Mouse (Mus musculus): Measurements from ENCODE around the gene Prdm5.
A peak's percentile ranks its signal among the peaks of the same experiment; 100 is the strongest.

The Prdm5 gene

DNA sequence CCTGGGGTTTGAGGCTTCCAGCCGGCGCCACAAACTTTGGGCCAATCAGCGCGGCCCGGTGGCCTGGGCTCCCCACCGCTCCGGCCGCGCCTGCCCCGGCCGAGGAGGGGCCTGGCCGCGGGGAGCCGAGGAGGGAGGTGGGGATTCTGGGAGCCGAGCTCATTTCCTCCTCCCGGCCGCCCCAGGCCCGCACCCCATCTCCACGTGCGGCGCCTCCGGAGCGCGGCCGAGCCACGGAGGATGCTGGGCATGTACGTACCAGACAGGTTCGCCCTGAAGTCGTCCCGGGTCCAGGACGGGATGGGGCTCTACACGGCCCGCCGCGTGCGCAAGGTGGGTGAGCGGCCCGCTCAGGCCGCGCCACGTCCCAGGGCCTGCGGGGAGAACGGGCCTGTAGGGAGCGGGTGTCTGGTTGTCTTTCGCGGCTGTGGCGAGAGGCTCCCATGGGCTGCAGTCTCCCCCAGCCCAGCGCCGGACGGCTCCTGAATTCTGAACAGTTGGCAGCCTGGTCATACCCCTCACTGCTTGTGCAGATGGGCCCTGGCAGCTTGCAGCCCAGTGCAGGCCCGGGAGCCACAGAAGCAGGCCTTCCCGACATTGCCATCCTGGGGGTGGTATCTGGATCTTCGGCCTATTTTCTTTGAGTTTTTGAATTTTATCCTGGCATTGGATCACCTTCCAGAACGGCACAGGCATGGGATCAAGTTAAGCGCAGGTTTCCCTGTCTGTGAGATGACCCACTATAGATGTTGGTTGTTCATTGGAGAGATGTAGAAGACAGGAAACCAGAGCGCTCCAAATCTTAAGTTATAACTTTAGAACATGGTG, at the start of gene Prdm5:
Gene Prdm5 (plus strand): TSS at position 128 of the 828 bp plus-strand sequence.
- DNase-seq = peak; percentile 98

DNA sequence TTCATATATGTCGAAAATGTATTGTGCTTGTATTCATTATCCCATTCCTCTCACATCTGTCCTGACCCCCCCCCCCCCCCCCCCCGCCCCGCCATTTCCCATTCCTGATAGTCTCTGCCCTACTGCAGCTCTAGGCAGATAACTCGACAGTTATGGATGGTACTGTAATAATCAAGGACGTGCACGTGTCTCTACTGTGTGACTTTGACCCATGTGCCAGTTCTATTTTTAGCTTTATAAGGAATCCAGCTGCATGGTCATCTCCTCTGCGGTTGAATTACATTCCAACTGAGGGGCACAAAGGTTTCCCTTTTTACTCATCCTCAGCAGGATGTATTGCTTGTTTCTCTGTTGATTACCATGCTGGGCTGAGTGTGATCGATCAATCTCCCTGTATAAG, 39.3 kb upstream of the Prdm5 start:
- peak; percentile 91 for DNase-seq

DNA sequence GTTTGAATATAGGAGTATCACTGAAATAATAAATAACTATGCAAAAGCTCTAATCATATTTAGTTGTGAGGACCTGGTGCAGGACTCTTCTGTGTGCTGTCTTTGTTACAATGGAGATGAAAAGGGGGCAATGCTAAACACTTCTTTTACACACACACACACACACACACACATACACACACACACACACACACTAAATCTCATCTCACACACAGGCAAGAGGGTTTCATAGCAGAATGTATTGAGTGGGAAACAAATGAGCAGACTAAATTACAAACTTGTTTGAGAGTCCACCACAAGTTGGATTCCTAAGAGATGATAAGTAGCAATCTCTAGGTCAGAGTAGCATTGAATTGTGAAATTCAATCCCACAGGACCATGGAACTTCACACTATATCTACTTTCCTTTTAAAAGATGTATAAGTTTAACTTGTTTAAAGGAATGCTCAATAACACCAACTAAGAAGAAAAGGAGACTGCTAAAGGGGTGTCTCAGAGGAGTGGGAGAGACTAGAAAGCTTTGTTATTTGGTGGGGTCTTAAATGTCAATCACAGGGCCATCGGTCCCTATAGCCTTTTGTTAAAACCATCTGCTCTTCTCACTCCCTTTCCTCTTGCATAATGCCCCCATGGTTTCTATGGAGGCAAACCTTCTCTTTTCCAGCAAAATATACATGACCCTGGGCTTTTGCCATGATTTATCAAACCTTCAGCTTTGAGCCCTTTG, 35.5 kb upstream of the Prdm5 start:
- no peak for DNase-seq

DNA sequence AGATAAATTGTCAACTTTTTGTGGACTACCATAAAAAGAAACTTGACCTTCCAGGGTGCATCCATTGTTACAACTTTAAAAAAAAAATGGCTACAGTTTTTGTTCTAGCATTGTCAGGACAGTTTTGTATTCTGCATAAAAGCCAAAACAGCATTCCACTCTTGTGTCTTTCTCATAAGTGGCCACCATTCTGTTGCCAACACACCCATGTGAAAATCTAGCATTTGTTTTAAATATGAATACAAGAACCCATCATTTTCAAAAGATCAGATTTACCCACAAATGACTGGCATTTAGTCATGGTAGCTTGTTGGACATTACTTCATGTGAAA, 35.0 kb upstream of the Prdm5 start:
- DNase-seq = no peak

DNA sequence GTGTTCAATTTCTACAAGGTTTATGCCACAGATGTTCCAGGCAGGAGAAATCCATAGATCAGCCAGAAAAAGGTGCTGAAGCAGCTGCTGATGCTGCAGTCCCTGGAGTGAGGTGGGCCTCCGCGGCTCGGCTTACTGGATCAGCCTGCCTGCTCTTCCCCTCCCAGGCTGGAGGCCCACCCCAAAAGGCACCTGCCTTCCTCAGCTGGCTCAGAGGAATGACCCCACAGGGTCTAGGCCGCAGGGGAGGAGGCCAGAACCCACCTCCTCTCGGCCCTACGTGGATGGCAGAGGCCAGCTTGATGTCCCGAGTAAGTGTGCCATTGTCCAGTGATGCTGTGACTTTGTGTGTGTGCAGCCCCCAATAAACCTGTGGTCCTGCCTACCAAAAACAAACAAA, 20.6 kb upstream of the Prdm5 start:
- no peak for DNase-seq

DNA sequence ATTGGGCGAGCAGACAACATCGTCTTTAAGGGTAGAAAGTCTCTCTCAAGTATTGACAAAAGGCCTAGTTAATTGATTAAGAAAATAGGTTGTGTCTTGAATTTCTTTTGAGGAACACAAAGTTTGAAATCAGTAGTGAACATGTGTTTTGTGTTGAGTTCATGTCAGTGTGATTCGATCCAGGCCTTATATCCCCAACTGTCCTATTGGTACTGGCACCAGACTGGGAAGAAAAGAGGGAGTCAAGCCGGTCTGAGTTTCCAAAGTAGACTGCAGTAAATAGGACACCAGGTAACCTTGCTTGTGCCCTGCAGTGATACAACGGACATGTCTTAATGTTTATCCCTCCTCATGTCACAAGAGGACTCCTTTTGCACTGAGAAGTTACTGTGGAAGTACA, 19.6 kb upstream of the Prdm5 start:
- DNase-seq = no peak

DNA sequence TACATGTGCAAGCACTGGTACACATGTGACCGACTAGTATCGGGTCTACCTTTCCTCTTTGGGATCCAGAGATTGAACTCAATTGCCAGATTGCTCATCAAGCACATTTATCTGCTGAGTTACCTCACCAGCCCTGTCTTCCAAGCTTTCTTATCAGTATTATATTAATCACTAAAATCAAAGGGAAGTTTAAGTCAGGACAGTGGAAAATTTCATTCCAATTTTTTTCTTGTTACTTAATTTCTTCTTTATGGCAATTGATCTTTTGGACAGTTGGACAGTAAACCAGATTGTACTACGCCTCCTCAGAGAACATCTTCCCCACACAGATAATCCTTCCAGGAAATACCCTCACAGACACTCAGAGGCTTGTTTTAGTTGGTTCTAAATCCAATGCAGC, 18.7 kb upstream of the Prdm5 start:
- DNase-seq = no peak

DNA sequence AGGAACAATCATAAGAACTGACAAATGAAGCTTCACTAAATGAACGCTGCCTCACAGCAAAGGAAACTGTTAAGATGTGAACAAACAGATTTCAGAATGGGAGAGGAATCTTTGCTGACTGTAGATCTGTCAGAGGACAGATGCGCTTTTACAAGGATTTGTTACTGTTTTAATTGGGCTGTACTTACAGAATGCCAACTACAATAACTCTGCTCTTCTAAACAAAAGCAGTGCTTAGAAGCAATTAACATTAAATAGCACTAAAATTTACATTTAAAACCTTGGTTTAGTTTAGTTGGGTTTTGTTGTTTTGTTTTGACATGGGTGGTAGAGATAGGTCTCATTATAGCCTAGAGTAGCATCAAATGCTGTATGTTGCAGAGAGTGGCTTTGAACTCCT, 14.3 kb upstream of the Prdm5 start:
- DNase-seq = no peak

DNA sequence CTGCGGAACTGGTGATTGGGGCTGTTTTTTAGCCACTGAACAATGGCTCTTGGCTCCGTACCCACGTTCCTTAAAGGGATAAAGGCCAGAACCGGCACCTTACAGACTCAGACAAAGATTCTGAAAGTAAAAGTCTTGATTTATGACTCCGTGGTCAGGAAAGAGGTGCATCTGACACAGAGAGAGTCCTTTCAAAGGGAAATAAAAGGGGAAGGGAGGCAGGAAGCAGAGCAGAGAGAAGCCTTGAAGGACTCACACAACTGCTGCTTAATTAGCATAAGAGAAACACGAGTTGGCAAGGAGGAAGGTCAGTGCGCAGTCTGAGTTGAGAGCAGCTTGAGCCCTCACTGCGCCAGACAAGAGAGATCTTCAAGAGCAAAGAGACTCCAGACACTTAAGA, 13.7 kb upstream of the Prdm5 start:
- DNase-seq = peak; percentile 93

DNA sequence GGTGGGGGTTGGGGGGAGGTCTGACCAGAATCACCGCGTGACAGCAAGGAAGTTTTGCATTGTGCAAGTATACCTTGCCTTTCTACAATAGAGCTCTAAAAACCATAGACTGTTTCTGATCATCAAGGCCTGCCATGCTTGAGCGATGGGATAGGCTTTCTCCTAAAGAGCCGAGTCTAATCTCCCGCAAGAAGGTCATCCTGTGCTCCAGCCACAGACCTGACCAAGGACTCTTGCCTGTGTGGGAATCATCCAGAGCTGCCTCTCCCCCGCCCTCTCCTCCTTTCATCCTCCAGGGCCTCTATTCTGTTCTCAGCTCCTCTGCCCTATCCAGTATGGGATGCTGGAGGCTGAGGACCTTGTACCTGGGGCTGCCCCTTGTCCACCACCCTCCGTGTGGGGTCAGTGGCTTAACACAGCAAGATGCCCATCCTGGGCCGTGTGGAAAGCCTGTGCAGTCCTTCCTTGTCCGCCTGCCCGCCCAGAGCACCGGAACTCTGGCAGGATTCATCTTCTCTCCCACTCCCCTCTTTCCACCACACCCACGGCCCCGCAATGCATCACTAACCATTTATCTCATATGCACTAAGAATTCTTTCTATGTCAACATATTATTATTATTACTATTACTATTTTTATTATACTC, 12.9 kb upstream of the Prdm5 start:
- no peak for DNase-seq

DNA sequence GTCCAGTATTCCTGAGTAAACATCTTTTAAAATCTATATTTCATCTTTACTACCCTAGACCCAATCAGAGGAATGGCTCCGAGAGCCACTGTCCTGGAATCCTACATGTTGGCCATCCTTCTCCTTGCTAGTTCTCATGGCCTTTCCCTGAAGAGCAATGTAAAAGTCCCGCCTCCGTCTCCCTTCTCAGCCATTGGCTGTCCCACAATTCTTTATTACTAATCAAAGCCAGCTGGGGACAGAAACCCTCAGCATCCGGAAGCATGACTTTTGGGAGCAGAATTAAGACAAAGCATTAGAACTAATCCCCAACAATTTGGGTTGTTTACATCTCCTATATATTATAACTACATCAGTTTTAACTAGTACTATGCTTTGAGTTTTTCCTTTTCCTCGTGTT, 10.9 kb upstream of the Prdm5 start:
- DNase-seq = no peak

DNA sequence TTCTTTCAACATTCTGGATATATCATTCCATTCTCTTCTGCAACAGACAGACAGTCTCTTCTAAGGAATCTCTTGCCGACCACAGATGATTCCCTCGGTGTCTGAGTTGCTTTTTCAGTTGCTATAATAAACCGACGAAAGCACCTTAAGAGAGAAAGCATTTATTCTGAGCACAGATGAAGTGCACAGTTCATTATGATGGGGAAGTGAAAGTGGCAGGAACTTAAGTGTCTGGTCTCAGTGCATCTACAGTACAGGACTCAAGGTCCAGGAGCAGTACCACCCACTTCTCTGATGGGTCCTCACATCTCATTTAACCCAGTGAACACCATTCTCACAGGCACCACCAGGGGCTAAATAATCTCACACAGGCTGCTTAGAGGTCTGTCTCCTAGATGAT, 5.2 kb upstream of the Prdm5 start:
- peak; percentile 52 for DNase-seq

DNA sequence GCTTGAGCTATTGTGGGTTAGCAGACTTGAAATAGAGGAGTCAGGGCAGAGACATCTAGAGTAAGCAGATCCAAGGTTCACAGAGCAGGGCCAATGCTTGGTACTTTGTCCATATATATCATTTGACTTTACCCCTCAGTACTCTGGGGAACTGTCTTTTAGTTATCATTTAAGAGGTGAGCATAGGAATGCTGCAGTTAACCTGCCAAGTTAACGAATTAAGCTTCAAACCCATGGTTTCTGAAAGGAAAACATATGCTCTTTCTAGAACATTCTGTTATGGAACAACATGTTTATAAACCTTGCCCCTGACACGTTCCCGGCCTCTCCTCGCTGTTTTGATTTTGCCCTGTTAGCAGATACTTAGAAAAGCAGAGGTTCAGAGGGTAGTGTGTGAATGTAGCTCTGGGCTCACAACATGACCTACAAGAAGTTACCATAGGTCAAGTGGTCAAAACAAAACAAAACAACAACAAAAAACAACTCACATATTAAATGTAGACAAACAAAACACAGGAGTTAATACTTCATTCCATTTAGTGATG, 973 bp downstream of the Prdm5 start:
- no peak for DNase-seq

DNA sequence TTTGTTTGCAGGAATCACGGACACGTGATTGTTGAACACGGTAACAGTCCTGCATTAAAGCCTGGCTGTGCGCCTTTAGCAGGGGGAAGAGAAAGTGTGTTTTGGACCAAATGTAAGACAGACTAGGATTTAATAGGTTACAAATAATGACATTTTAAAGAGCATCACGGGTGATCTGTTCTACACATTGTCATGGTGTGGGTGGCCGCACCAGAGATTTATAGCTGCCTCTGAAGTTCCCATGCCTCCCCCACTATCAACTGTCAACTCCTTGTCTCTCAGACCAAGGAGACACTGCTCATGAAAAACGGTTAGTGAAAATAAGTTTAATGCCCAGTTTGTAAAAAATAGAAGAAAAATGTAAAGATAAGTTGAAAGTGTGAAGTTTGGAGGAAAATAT, 2.7 kb downstream of the Prdm5 start:
- peak; percentile 48 for DNase-seq

DNA sequence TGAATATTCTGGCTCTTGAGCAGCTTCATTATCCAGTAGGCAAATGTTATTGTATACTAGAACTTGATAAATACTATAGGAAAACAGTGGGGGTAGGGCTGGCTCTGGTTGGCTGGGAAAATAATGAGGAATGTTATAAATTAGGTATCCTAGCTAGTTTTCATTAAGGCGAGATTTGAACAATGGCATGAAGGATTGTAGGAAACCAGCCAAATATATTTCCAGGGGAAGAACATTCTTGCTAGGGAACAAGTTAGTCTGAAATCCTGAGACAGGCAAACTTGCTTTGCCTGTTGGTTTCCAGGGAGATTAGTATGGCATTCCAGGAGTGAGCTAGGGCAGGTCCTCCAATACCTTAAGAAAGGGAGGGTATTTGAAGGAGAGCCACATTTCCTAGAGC, 4.9 kb downstream of the Prdm5 start:
- DNase-seq = no peak

DNA sequence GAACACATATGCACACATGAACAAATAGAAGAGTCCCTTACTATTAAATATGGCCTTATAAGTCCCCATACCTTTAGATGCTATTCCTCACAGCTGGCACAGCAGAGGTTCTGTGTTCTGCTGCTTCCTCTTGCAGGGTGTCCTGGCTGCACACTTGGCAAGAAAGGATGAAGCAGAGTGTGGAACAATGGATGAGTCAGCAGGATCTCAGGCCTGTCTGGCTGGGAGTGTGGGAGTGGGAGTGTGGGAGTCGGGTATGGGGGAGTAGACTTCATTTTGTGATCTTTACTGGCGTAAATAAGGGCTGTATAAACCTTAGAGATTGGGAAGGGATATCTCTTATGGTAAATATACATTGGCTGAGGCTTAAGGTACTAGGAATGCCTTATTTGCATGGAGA, 14.1 kb downstream of the Prdm5 start:
- DNase-seq = no peak

DNA sequence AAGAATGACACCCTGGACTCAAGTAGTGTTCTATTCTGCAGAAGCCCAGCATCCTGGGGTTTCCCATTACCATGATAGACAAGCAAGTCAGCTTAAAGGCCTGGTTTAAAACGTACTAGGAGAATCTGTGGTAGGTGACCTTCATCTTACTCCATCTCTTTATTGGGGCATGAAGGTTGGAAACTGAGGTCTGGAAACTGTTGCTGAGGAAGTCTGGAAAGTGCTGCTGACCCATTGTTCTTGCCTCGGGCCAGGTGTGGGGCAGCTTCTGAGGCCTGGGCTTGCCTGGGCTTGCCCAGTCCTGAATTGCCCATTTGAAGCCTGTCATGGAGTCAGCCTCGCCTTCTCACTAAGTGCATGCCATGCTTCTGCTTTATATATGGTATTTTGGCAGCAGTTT, 17.8 kb downstream of the Prdm5 start:
- no peak for DNase-seq

DNA sequence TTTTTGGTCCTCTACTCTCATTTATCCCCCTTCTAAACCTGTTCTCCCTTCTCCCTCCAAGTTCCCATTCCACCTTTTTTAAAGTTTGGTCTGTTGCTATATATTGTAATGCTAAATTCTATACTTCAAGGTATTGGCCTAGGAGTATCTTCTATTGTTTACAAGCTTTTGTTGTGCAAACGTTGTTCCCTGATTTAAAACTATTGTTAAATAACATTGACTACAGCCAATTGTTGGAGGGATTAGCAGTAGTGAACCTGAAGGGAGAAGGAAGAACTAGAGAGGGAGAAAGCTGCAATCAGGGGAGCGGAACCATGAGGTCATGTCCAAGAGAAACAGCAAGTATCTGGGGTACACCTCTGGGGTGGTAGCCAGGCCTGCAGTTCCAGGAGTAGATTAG, 18.5 kb downstream of the Prdm5 start:
- no peak for DNase-seq

DNA sequence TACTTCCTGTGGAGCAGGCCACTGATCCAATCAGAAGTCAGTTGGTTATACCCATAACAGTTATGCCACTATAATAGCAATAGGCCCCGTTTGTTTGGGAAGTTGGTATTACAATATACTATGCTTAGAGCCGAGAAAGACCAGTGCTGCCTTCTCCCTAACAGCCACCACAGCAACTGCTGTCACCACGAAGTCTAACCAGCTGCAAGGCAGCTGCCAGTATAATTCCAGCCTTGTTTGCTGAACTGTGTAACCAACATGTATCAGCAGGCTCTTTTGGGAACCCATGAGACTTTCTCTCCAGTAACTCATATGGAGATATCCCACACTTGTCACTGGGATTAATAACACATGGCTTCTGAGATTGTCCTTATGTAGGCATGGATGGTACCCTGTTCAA, 19.6 kb downstream of the Prdm5 start:
- DNase-seq = no peak

DNA sequence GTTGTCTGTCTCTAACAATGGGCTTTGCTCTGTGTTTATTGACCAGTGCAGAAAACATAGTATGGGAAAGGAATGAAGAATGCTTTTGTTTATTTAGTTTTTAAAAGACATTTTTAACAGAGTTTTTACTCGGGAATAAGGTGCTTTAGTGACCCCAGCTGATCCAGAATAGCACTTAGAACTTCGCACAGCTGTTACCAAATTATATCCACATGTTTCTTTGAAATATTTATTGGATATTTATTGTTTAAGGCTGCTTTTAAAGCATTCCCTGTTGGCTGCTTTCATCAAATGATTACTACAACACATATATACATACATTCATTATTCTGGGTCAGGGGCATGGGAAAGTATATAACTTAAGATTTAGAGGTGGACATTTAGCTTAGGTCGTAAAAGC, 32.9 kb downstream of the Prdm5 start:
- DNase-seq = no peak

DNA sequence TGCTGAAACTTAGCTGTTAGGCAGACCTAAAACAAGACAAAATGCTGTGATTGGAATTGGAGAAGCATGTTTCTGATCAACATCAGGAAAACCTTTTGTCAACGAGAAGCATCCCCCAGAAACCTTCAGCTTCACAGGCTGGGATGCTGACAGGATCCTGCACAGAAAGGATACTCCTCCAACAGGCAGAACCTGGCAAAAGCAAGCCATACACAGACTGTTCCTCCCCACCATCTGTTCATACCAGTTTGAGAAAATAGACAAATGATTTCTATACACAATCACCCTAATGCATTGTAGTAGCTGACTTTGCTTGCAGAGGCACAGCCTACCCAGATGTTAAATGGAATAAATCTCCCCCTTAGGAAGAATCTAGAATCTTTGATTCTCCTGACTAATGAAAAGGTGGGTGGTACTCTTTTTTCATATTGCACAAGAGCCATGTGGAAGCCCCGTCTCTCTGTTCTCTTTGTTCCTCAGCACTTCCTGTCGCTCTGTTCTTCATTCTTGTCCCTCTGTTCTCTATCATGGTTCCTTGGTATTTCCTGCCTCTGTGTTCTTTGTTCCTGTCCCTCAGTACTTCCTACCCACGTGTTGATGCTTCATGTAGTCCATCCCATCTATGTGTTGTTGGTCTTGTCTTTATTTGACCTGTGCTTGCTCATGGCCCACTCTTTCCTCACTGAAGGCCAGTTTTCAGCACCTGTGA, 39.4 kb downstream of the Prdm5 start:
- DNase-seq = no peak

DNA sequence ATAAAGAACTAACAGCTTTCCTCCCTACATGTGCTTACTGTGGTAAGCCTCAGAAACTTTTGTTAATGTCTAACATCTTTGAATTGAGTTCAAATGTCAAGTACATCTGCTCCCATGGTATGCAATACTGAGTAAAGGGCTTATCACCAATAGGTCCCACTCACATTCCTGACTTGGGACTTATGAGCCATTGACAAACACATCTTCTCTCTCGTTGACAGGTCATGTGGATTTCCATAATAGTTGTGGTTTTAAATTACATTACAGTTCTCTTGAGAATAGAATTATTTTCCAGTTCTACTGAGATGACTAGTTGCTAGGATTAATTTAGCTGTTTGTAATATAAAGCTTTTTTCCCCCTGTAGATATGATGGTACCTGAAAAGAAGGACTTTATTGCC, 49.9 kb downstream of the Prdm5 start:
- no peak for DNase-seq

DNA sequence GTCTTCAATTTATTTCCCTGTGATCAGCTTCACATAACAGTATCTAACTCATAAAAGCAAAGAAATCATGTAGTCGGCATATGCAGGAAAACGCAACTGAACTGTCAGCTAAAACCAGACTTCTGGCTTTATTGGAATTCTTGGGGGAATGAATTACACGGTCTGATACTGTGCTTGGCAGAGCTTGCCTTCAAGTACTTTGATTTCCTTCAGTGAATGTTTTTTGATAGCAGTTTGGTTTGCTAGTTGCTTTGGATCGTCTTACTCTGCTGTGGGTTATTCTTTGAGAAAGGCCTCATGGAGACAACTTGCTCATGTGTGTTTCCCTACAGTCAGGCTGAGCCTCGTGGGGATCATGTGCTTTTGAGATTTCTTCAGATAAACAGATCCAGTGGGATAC, 52.7 kb downstream of the Prdm5 start:
- DNase-seq = peak; percentile 68

All from heart, adult 11 months (tissue).